Comparison of ENCODE assay signal across 8 mouse cellular contexts in genomic region chr1:75545965-75546956, GRCm38 (mm10). TPM values are rescaled to one million over a fixed set of nuclear protein-coding genes. Genes with fewer than 3 reads are reported as not detected.
A peak's percentile ranks its signal among the peaks of the same experiment; 100 is the strongest.
DNase-seq lines count a peak whose midpoint lies in the region; ATAC-seq and TF ChIP-seq lines count a peak whose summit lies in the region.

Gene Slc4a3 (plus strand): TSS chr1:75546266.

- peak within 1 kb of the TSS; percentile 78 for H3K9ac ChIP-seq in ES-E14 (ENCODE audit: insufficient read depth, low read depth, low read length, poor library complexity, severe bottlenecking)
- peak within 1 kb of the TSS; percentile 98 for H3K9ac ChIP-seq in forebrain, embryonic 15.5 days (replicated peaks)

- no peaks in the 10 kb centered on the region for H3K27me3 ChIP-seq in forebrain, embryonic 15.5 days

- H3K4me1 ChIP-seq in ES-E14 (ENCODE audit: control insufficient read depth in 2 of 2, insufficient read depth in 2 of 2, low read length in 2 of 2, poor library complexity in 1 of 2): peaks cover 0 to 16% of the 10 kb centered on the region in 2 experiments; a peak in 2 of 4 replicates
- peaks cover 17% of the 10 kb centered on the region for H3K4me1 ChIP-seq in forebrain, embryonic 15.5 days

- ATAC-seq in forebrain, embryonic 15.5 days (replicated peaks): peak; percentile 90

- in situ Hi-C loops in ES-E14 (cut with MboI; ENCODE audit: low sequenced_read_pairs in 2 of 2, unreplicated experiment in 2 of 2): no loop called here

- H3K4me2 ChIP-seq in forebrain, embryonic 15.5 days (replicated peaks): peak within 1 kb of the TSS; percentile 86

- no peak within 1 kb of the TSS for H3K27ac ChIP-seq in ES-E14 (ENCODE audit: insufficient read depth, low read depth, low read length, poor library complexity, severe bottlenecking)
- peak within 1 kb of the TSS; percentile 81 for H3K27ac ChIP-seq in forebrain, embryonic 15.5 days (replicated peaks)

- H3K9me3 ChIP-seq in ES-E14 (ENCODE audit: control insufficient read depth, insufficient read depth, low read depth, low read length): no peaks in the 10 kb centered on the region
- H3K9me3 ChIP-seq in forebrain, embryonic 15.5 days: no peaks in the 10 kb centered on the region

- intact Hi-C loops in heart, postnatal 14 days (cut with DNase I): no loop called here

- H3K4me3 ChIP-seq in ES-E14 (ENCODE audit: insufficient read depth in 1 of 2, low read depth in 1 of 2, low read length in 2 of 2, poor library complexity in 1 of 2, severe bottlenecking in 1 of 2): peak within 1 kb of the TSS; percentile 75 to 86
- H3K4me3 ChIP-seq in forebrain, embryonic 15.5 days: peak within 1 kb of the TSS; percentile 97

- no peak for DNase-seq in ES-E14 (ENCODE audit: low read depth, low spot score)
- DNase-seq in cerebellum, adult 11-12 months: peak; percentile 82
- DNase-seq in heart, postnatal 14 days: peak; percentile 77
- DNase-seq in large intestine, adult 2 months (ENCODE audit: low read depth, low spot score): peak; percentile 11
- peak; percentile 55 to 69 for DNase-seq in lung, adult 18-20 months
- peak; percentile 56 for DNase-seq in ovary, postnatal 14 days (ENCODE audit: low spot score)
- no peak for DNase-seq in c-Kit-positive CD71-positive TER-119-positive erythroid progenitor cells, embryonic 14.5 days (ENCODE audit: low spot score)

- no peaks in the 10 kb centered on the region for H3K36me3 ChIP-seq in ES-E14 (ENCODE audit: control insufficient read depth, insufficient read depth, low read length, poor library complexity, severe bottlenecking)
- peaks cover 9% of the 10 kb centered on the region; the same call in 1 of the 2 replicates for H3K36me3 ChIP-seq in forebrain, embryonic 15.5 days

- WGBS in forebrain, embryonic 15.5 days: 1% methylated on average over 50 of the region's 64 CpGs
- 1% methylated on average over 64 of the region's 64 CpGs for WGBS in large intestine, adult 2 months

TF ChIP-seq in ES-E14, 5 proteins besides CTCF, POLR2A, EP300 and RAD21:
- TF ChIP-seq MAFK (IDR thresholded peaks at IDR 0.05; ENCODE audit: insufficient read depth, low read depth, low read length) (no peak), ZC3H11A (IDR thresholded peaks at IDR 0.05; ENCODE audit: borderline replicate concordance, low read depth, low read length) (no peak), ZNF384 (IDR thresholded peaks at IDR 0.05; ENCODE audit: low read depth, low read length) (no peak), CHD2 (IDR thresholded peaks at IDR 0.05; ENCODE audit: low read depth, low read length) (no peak), HCFC1 (IDR thresholded peaks at IDR 0.05; ENCODE audit: borderline replicate concordance, insufficient read depth, low read length) (no peak)

RNA-seq across cellular contexts. Expression of gene Slc4a3, which starts in this region (rescaled TPM):
- 7.9 and 16.0 TPM in 2 replicates for total RNA-seq in ES-E14 (2012; rRNA removed)
- 35.2 and 35.9 TPM in 2 replicates for polyA plus RNA-seq in forebrain, embryonic 15.5 days (2015; fragmentation: Nextera tagmentation; extraction: Ambion mirVana)
- total RNA-seq in heart, postnatal 14 days (2021): 100 to 1,000 TPM; 172 to 178 TPM
- polyA plus RNA-seq in large intestine, adult 2 months (2012; rRNA removed): 3.0 and 4.7 TPM in 2 replicates

Comparison
In these comparisons a context has a peak if more than half of its experiments do, and no peak if none do; other contexts are left out.
1. RNA of gene Slc4a3 (total RNA-seq): 172 to 178 TPM in heart, postnatal 14 days; 7.9 to 16.0 TPM in ES-E14; every median in the first group is over 10 times any median in the second.
2. DNase-seq: peak in cerebellum, adult 11-12 months (single experiment), heart, postnatal 14 days (2 of 2), large intestine, adult 2 months (single experiment), lung, adult 18-20 months (2 of 2) and ovary, postnatal 14 days (single experiment); none in ES-E14 (single experiment) and c-Kit-positive CD71-positive TER-119-positive erythroid progenitor cells, embryonic 14.5 days (single experiment).